Mouse (Mus musculus) embryonic facial prominence, embryonic 11.5 days (tissue): ENCODE measurements around the gene Braf. TPM values are rescaled to one million over a fixed set of nuclear protein-coding genes. Genes with fewer than 3 reads are reported as not detected.

Source experiments
- ATAC-seq: fragments of 200-750 bp; cut with Nextera tagmentation; replicated peaks from 2 replicates; pipeline ENCODE4 v1.8.0; 2017; ENCODE audit warnings: low read depth; ENCODE audit not compliant: insufficient number of reproducible peaks, low FRiP score, low TSS enrichment
- DNase-seq: peaks from one replicate; pipeline ENCODE4 v3.0.0-alpha.2; 2015; ENCODE audit warnings: low spot score
- H3K27ac ChIP-seq: fragments of 300-500 bp; sonication (generic); replicated peaks from 2 replicates; pipeline ENCODE4 v1.5.1; 2014; ENCODE audit warnings: mild to moderate bottlenecking, low read depth, low read length, control low read depth
- H3K27me3 ChIP-seq: fragments of 300-500 bp; sonication (generic); 2 replicates; pipeline ENCODE4 v1.6.1; 2014; ENCODE audit warnings: mild to moderate bottlenecking, low read length, moderate library complexity, mixed read lengths; ENCODE audit not compliant: control insufficient read depth, insufficient read depth
- H3K36me3 ChIP-seq: fragments of 300-500 bp; sonication (generic); replicated peaks from 2 replicates; pipeline ENCODE4 v1.6.1; 2014; ENCODE audit warnings: low read depth, mild to moderate bottlenecking, low read length, moderate library complexity, mixed read lengths; ENCODE audit not compliant: control insufficient read depth, insufficient read depth
- H3K4me1 ChIP-seq: fragments of 300-500 bp; sonication (generic); 2 replicates; pipeline ENCODE4 v1.6.1; 2014; ENCODE audit warnings: low read length, mixed read lengths; ENCODE audit not compliant: control insufficient read depth, insufficient read depth
- H3K4me2 ChIP-seq: fragments of 300-500 bp; sonication (generic); 2 replicates; pipeline ENCODE4 v1.6.1; 2014; ENCODE audit warnings: low read depth, mild to moderate bottlenecking, control low read depth, low read length, moderate library complexity
- H3K4me3 ChIP-seq: fragments of 300-500 bp; sonication (generic); 2 replicates; pipeline ENCODE4 v1.5.1; 2014; ENCODE audit warnings: low read depth, low read length, control low read depth
- H3K9ac ChIP-seq: fragments of 300-500 bp; sonication (generic); replicated peaks from 2 replicates; pipeline ENCODE4 v1.6.1; 2014; ENCODE audit warnings: mild to moderate bottlenecking, control low read depth, low read length
- H3K9me3 ChIP-seq: fragments of 300-500 bp; sonication (generic); replicated peaks from 2 replicates; pipeline ENCODE4 v1.6.1; 2016; ENCODE audit warnings: mild to moderate bottlenecking, low read length, inconsistent platforms, mixed read lengths; ENCODE audit not compliant: control insufficient read depth
- WGBS: fragments of 180-500 bp; shearing (Covaris S2); extraction: QIAGEN DNeasy Blood & Tissue Kit; methylation state at CpG from one replicate; pipeline ENCODE4 v1.1.7; 2014; 5-methylcytosine and 5-hydroxymethylcytosine counted together
- polyA plus RNA-seq: library from polyadenylated mRNA; unstranded; fragments of >200 nt; fragmentation: Nextera tagmentation; extraction: Ambion mirVana; gene quantifications from 2 replicates; pipeline ENCODE4 v1.2.1, GENCODE M21; 2014

Gene Braf
- polyA plus RNA-seq, 1 experiment from 2014 or later: 18.8 TPM

- Histone ChIP-seq H3K36me3 (peaks cover 4% of the 10 kb centered on the region; the same call in 1 of the 2 replicates), H3K9ac (no peak overlapping the region), H3K4me1 (no peaks in the 10 kb centered on the region), H3K27ac (no peak overlapping the region), H3K9me3 (no peaks in the 10 kb centered on the region), H3K27me3 (no peaks in the 10 kb centered on the region), H3K4me2 (no peak overlapping the region), H3K4me3 (no peak overlapping the region)
- 72% methylated on average over 5 of the region's 5 CpGs for WGBS
- DNase-seq (no peak), ATAC-seq (no peak)
Measured at GRCm38 (mm10) chr6:39607365-39607764, 117.9 kb downstream of the Braf start.

DNA sequence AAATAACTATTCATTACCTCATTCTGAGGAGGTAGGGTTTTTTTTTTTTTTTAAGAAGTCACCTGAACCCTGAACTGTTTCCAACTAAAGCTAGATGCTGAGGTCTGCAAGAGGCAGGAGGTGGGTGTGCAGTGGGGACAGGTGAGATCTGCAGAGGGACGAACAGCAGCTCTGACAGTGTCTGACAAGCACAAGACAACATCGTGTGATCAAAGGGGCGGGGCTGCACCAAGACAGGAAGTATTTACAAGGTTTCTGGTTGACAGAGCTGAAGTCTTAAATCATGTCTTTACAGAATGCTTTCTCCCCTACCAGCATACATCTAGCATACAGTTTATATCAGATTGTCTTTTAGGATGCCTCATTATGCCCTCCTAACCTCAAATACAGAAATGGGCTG, 118.4 kb downstream of the Braf start:
- ATAC-seq: no peak
- Histone ChIP-seq H3K4me2 (no peak overlapping the region), H3K27me3 (no peaks in the 10 kb centered on the region), H3K27ac (no peak overlapping the region), H3K9ac (no peak overlapping the region), H3K4me1 (no peaks in the 10 kb centered on the region), H3K4me3 (no peak overlapping the region), H3K36me3 (peaks cover 4% of the 10 kb centered on the region; the same call in 1 of the 2 replicates), H3K9me3 (no peaks in the 10 kb centered on the region)
- WGBS: 67% methylated on average over 3 of the region's 3 CpGs
- no peak for DNase-seq

- no peaks in the 10 kb centered on the region for H3K9me3 ChIP-seq
- no peaks in the 10 kb centered on the region for H3K27me3 ChIP-seq
- H3K4me1 ChIP-seq: no peaks in the 10 kb centered on the region
- no peak overlapping the region for H3K4me2 ChIP-seq
- no peak overlapping the region for H3K9ac ChIP-seq
- no peak overlapping the region for H3K4me3 ChIP-seq
- H3K36me3 ChIP-seq: peaks cover 4% of the 10 kb centered on the region; the same call in 1 of the 2 replicates
- DNase-seq (no peak), ATAC-seq (no peak)
- H3K27ac ChIP-seq: no peak overlapping the region
- 88% methylated on average over 6 of the region's 6 CpGs for WGBS
Measured at GRCm38 (mm10) chr6:39606056-39606455, 119.2 kb downstream of the Braf start.

- no peak overlapping the region for H3K4me3 ChIP-seq
- DNase-seq (no peak), ATAC-seq (no peak)
- no peaks in the 10 kb centered on the region for H3K4me1 ChIP-seq
- H3K4me2 ChIP-seq: no peak overlapping the region
- H3K9ac ChIP-seq: no peak overlapping the region
- 90% methylated on average over 5 of the region's 5 CpGs for WGBS
- H3K9me3 ChIP-seq: no peaks in the 10 kb centered on the region
- no peaks in the 10 kb centered on the region for H3K27me3 ChIP-seq
- peaks cover 1% of the 10 kb centered on the region for H3K36me3 ChIP-seq
- H3K27ac ChIP-seq: no peak overlapping the region
Measured at GRCm38 (mm10) chr6:39604565-39604964, 120.7 kb downstream of the Braf start.

DNA sequence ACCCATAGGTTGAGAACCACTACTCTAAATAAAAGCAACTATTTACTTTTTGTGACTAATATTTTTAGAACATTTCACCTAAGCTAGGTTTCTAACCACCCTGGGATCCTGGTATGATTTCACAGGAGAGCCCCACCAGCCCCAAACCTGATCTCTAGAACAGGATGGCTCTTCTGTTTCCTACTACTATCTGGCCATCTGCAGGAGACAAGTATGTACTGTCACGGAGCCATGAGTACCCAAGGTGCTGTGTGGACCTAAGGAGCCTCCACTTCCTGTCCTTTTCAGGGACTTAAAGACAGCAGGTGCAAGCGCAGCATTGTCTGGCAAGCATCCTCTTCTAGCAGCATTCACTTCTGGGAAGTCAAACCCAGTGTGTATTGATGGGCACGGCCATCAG, 123.4 kb downstream of the Braf start:
- 83% methylated on average over 3 of the region's 3 CpGs for WGBS
- ATAC-seq (no peak), DNase-seq (no peak)
- no peaks in the 10 kb centered on the region for H3K9me3 ChIP-seq
- no peaks in the 10 kb centered on the region for H3K27me3 ChIP-seq
- H3K36me3 ChIP-seq: peaks cover 2% of the 10 kb centered on the region
- H3K9ac ChIP-seq: no peak overlapping the region
- H3K27ac ChIP-seq: no peak overlapping the region
- H3K4me2 ChIP-seq: no peak overlapping the region
- no peaks in the 10 kb centered on the region for H3K4me1 ChIP-seq
- no peak overlapping the region for H3K4me3 ChIP-seq

GRCm38 (mm10) chr6:39600851-39601250, 124.4 kb downstream of the Braf start:
- no peak for ATAC-seq
- DNase-seq: no peak
- Histone ChIP-seq H3K4me3 (no peak overlapping the region), H3K9me3 (no peaks in the 10 kb centered on the region), H3K9ac (no peak overlapping the region), H3K4me1 (no peaks in the 10 kb centered on the region), H3K27ac (no peak overlapping the region), H3K4me2 (no peak overlapping the region), H3K36me3 (peaks cover 2% of the 10 kb centered on the region), H3K27me3 (no peaks in the 10 kb centered on the region)
- WGBS: 90% methylated on average over 3 of the region's 3 CpGs

DNA sequence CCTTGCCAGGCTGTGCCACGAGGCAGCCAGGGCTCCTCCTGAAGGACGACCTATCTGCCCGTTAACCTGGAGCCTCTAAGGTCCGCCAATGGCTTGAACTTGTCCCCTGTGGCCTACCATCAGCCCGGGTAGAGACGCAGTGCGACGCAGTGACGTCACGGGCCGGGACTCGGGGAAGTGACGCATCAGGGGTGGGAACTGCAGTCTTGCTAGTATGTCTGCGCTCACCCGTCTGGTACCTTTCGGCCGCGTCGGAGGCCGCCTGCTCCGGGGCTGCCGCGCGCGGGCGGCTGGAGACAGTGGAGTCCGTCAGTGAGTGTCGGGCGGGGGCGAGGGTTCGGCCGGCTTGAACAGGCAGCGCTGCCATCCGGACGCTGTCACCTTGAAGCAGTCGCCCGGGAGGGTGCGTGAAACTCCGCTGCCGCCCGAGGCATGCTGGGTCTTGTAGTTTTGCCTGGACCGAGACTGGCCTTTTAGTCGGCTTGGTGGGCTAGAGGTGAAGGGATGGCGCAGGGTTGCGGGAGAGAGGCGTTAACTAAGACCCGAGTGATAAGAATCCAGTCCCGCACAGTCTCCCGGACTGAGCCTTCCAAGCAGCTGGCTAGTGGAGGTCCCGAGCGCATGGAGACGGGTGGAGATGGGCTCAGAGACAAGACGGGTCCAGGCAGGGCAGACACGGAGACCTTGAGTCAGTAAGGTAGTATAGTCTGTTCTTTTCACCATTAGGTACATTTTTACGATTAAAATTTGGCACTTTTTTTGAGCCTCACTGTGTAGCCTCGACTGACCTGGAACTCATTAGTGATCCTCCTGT, 132.7 kb downstream of the Braf start, which contains the start of gene Ndufb2:
Gene Ndufb2 (plus strand): TSS at position 174 of the 814 bp plus-strand sequence.
- no peaks in the 10 kb centered on the region for H3K4me1 ChIP-seq
- peak within 1 kb of the TSS; percentile 43; the same call in 1 of the 2 replicates for H3K27ac ChIP-seq
- peak; percentile 96 for DNase-seq

DNA sequence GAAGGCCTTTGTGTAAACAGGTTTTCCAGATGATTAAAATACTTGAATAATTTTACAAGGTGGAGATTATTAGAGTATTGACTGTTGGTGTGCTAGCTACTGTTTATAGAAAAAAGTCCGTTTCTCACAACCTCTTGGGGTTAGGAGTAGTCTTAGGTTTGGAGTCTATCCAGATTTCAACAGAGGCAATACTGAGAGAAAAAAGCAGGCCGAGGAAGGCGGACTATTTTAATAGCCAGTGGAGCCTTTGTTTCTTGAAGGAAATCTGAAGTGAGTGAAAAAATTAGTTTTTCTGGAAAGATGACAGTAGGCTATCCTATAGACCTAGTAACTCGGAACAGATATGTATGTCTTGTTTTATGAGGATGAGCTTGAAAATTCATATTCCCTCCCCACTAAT, 133.8 kb downstream of the Braf start:
- H3K27ac ChIP-seq: no peak overlapping the region
- H3K4me1 ChIP-seq: no peaks in the 10 kb centered on the region
- H3K36me3 ChIP-seq: no peaks in the 10 kb centered on the region; the same call in 1 of the 2 replicates
- ATAC-seq (no peak), DNase-seq (no peak)
- no peak overlapping the region for H3K4me2 ChIP-seq
- no peak overlapping the region for H3K4me3 ChIP-seq
- no peaks in the 10 kb centered on the region for H3K27me3 ChIP-seq
- no peak overlapping the region for H3K9ac ChIP-seq
- H3K9me3 ChIP-seq: no peaks in the 10 kb centered on the region
- 94% methylated on average over 4 of the region's 4 CpGs for WGBS

More for the DNA sequence above, 132.7 kb downstream of the Braf start, which contains the start of gene Ndufb2:
- H3K4me2 ChIP-seq: peak within 1 kb of the TSS; percentile 83
- WGBS: under 1% methylated on average over 56 of the region's 56 CpGs
- no peaks in the 10 kb centered on the region; the same call in 1 of the 2 replicates for H3K36me3 ChIP-seq
- H3K9me3 ChIP-seq: no peaks in the 10 kb centered on the region
- H3K27me3 ChIP-seq: no peaks in the 10 kb centered on the region
- peak; percentile 97 for ATAC-seq
- peak within 1 kb of the TSS; percentile 74 for H3K4me3 ChIP-seq
- H3K9ac ChIP-seq: peak within 1 kb of the TSS; percentile 80
